Mouse (Mus musculus) cerebellum, postnatal 36 days (tissue): ENCODE results near the gene Slc25a25.

Experiments used
- DNase-seq, 2 experiments: peaks; one replicate each; pipeline ENCODE4 v3.0.0; 2021 to 2022; ENCODE audit warnings: mixed read lengths in 2 of 2

The Slc25a25 gene

DNA sequence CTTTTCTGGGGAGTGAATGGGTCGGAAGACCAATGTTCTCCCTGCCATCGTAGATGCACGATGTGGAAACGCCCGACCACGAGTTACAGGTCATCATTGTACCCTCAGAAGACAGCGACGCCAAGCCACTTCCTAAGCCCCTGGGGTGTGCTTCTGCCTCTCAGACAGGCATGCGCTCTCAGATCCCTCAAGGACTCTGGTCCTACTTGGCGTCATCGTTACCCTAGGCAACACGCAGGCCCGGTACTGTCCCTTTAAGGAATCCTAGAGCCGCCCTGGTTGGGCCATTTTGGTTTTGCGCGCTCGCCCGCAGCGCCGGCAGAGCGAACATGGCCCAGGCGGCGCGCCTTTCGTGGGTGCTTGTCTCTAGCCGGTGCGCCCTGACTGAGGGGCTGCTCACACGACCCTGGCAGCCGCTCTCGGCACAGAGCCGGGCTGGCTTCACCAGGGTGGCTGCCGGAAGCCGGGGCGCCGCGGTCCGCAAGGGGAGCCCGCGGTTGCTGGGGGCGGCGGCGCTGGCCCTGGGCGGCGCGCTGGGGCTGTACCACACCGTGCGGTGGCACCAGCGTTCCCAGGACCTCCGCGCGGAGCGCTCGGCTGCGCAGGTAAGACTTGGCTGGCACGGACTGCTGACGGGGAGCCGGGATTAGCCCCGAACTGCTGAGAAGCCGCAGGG is 55.2 kb downstream of the Slc25a25 start:
- DNase-seq: peak; percentile 89 to 90

DNA sequence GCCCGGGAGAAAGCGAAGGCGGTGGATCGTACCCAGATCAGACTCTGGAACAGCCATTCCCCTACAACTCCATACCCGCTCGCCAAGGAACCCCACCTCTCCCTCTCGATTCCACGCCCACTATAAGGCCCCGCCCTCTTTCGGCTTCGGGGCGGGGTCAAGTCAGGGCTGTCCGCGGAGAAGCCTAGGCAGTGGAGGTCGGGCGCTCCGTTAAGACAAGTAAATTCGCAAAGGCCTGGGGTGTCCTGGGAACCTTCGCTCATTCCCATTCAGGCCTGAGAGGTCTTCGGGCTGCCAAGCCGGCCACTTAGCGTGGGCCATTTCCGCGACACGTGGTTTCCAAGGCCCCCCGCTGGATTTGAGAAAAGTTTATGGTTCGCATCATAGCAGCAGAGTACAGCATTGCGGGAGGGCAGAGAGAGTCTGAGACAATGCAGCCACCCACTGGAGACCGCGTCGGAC is 55.7 kb downstream of the Slc25a25 start, which contains the start of gene Ptges2:
Gene Ptges2 (plus strand): TSS at position 413 of the 462 bp plus-strand sequence.
- DNase-seq: peak; percentile 87 to 96

DNA sequence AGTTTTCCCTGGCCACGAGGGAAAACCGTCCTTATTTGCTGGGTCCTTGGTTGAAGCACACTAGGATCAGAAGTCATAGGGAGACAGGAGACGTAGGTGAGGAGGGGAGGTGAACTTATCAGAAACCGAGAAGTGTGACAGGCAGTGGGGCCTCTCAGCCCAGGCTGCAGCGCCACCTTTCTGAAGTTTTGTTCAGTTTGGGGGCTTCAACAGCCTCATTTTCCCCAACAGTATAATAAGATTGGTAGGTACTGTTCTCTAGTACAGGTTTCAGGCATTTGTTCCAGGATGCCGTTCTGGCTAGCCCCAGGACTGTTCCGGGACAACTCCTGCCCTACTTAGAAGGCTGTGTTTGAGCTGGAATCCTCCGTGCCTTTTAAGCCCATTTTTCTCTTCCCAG is 56.3 kb downstream of the Slc25a25 start:
- DNase-seq: peak in 1 of 2 experiments; percentile 27

DNA sequence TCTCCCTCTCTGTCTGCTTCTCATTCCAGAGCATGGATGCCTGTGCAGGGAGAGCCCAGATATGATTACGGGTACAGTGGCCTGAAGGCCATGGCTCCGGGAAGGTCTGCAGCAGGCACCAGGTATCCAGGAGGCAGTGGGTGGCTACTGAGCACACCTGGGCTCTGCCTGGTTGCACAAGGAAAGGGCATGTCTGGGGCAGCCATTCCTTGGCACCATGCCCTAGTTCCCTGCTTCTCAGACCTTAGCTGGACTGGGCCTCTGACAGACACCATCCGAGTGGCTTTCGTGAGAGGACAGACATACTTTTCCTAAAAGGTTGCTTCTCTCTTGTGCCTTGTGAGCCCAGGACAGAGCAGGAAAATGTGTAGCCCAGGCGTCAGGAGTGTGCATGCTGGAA is 59.2 kb downstream of the Slc25a25 start:
- DNase-seq: no peak

DNA sequence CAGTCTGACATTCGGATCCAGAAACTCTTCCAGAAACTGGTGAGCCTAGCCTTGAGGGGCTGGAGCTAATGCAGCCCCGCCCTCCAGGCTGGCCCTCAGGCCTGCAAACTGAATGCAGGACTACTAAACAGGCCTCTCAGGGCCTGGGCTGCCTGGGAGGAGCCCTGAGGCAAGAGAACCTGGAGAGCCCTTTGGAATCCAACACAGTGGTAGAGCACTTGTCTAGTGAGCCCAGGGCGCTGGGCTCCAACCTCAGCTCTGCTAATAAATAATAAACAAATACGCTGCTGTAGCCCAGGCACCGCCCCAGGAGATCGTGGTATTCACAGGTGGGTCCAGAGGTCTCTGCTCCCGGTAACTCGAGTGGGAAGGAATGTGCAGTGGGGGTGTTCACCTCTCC is 60.4 kb downstream of the Slc25a25 start:
- no peak for DNase-seq

DNA sequence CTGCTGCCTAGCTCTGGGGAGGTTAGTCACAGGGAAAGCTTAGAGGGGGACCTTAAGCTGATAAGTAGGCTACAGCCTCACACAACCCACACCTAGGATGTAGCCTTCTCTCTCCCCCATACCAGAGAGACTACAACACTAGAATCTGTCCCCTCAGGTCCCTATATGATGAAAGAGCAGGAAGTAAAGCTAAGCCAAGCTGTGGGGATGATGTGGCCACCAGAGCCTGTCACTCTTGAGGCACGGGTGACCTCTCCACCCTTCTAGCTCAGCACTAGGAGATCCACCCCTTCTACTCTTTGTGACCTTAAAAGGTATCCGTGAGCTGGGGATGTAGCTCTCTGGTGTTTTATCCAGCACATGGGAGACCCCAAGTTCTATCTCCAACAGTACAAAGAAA is 62.1 kb downstream of the Slc25a25 start:
- DNase-seq: no peak

DNA sequence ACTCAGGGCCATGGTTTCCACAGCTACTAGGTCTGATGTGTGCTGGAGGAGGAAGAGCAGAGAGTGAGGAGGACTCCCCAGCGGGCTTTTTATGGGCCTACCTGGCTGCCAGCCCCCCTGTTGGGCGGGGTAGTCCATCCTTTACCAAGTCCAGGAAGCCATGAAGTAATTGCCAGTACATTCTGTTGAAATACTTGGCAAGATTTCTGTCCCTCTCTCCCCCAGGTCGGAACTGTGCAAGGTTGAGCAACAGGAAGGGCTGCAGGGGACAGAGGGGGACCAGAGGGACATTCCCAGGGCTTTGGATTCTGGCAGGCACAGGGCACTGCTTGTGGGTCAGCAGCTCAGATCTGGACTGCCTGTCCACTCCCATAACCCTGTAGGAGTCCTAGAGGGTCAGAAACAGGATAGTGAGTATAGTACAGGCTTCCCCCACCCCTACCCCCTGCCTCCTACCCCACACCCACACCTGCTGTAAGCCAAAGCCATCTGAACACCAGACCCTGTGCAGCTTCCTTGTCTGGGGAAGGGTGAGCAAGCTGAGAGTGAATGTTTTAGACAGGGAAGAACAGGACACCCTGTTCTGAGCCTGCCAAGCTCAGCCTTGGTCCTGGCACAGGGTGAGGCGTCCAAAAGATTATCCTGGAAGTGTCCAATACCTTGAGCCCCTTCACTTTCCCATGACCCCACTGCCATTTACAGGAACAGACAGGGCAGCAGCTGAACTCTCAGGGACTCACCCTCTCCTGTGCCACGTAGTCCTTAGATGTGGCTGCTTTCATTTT is 63.3 kb downstream of the Slc25a25 start, which contains the start of gene Lcn2:
Gene Lcn2 (minus strand): TSS at position 547 of the 785 bp plus-strand sequence.
- DNase-seq: no peak

DNA sequence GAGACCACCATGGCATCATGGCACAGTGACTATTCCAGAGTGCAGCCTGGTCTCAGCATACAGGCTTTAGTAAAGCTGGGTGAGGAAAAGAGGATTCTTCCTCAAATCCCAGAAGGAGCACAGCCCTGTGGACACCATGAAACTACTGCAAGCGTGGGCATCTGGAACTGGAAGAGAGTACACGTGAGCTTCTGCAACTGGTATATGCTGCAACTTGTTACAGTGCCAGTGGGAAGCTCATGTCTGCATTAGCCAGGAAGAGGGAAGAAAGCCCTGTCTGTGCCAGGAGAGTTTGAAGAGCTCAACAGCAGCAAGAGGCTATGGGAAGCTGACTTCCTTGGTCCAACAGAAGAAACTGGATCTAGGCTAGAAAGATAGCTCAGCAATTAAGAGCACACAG is 68.6 kb downstream of the Slc25a25 start:
- DNase-seq: no peak

DNA sequence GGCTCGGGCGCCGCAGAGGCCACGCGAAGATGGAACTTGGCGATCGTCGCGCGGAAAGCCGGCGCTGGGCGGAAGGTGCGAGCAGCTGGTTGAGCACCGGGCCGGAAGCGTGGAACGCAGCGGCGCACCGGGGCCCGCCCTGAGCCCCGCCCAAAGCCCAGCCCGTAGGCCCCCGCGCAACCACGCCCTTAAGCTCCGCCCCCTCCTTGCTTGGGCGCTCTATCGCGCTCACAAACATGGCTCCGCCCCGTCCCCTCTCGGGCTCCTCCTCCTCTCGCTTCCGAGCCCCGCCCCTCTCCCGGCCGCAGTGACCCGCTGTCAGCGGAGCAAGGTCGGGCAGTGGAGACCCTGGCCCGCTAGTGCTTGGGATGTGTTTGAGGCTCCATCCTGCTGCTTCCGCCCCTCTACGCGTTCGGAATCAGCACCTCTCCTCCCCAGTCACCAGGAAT is 69.4 kb downstream of the Slc25a25 start, which contains the start of gene 1110008P14Rik:
Gene 1110008P14Rik (minus strand): TSS at position 164 of the 449 bp plus-strand sequence.
- DNase-seq: peak; percentile 92 to 97

DNA sequence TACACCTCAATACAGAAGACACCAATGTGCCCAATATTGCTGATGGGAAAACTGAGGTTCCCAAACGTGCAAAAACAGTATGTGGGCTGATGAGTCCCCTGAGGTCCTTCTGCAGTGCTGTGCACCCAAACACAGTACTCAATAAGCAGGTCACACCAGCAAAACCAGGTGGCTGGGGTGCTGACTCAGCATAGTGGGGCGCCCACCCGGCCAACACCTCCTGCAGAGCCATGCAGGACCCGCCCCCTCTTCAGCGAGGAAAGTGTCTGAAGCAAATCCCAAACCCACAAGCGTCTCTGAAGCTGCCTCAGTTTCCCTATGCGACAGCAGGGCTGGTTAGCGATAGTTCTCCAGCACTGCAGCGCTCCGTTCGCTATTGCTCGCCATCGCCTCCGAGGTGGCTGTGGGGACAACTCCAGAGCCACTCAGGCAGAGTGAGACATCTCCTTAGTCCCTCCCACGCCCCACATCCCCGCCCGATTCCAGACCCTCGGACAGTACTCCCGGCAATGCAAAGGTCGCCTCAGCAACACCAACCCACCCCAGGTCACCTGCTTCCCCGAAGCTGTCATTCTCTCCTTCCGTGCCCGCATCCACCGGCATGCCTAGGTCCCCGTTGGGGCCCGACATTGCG is 70.0 kb downstream of the Slc25a25 start:
- DNase-seq: no peak

DNA sequence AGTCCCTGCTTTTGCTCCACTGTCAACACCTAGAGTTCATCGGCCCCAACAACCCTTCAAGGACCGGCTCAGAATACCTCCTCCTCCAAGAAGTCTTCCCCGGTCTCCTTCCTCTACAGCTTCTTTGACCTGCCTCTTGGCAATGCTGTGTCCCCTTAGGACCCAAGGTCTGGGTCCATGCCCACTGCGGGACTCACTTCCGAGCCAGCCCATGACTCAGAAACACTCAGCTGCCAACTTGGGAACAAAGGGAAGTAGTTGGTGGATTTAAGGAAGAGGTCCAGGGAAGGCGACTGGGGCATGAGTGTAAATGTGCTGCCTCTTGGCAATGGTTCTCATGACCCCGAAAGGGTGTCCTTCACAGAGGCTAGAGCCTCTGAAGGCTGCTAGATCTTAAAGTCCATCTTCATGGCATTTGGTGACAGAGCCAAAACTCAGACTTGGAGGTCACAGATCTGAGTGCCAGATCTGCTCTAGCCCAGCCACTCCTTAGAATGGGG is 71.2 kb downstream of the Slc25a25 start:
- DNase-seq: no peak

DNA sequence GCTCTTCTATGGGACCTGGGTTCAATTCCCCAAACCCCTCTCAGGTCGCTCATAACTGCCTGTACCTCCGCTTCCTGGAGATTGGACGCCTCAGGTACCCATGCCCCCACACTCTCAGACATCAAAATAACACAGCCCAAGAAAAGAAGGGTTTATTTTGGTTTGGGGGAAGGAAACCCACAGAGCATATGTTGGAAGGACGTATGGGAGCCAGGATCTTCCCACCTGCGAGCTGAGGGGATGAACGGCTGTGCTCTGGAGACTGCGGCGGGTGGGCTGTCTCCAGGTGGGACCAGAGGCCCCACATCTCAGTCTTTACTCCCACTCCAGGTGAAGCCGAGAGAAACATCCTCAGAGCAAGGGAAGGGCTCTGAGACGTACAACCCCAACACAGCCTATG is 74.3 kb downstream of the Slc25a25 start:
- DNase-seq: no peak

DNA sequence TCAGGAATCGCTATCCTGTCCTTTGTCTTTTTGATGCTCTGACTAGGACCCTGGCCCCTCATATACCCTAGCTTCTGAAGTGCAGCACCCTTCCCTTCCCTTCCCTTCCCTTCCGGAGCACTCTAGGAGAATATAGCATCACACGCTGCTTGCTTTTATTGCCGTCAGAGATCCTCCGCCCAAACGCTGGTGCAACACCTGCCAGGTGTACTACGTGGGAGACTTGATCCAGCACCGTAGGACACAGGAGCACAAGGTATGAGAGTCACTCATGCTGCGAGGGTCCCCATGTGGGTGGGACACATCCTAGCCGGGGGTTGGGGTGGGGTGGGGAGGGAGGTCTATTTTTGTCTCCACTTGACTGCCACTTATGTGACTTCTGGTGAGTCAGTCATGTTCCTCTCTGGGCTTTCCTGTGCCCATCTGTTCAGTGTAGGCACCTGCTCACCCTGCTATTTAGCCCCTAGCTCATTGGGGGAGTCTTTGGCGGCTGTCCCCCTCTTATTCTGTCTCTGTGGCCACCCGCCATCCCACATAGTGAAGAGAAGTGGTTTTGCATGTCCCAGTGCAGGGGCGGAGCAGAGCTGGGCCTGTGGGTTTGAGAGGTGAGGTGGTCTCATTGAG is 75.8 kb downstream of the Slc25a25 start:
- DNase-seq: no peak

DNA sequence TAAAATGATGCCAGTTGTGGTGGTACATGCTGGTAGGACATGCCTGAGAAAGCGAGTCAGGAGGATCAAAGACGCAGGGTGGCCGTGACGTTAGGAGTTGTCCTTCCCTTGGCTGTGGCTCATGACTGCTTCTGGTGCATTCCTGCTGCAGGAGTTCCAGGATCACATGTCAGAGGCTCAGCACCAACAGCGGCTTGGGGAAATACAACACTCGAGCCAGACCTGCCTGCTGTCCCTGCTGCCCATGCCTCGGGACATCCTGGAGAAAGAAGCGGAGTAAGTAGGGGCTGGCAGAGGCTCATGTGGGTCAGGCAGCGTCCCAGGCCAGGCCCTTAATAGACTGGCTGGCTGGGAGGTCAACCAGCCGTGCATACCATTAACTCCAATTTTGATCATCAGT is 77.1 kb downstream of the Slc25a25 start:
- DNase-seq: no peak

DNA sequence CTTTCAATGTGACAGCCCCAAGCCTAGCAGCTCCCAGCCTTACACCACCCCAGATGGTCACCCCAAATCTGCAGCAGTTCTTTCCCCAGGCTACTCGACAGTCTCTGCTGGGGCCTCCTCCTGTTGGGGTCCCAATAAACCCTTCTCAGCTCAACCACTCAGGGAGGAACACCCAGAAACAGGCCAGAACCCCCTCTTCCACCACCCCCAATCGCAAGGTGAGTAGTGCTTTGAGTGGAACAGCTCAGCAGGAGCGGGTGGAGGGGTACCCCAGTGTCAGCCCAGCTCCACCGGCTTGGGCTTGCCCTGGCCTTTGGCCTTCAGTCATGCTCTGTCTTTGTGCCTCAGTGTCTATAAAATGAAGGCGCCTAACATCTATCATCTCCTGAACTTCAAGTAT is 83.9 kb downstream of the Slc25a25 start:
- DNase-seq: no peak
